Mouse (Mus musculus) 3T3-L1 (cell line): ENCODE measurements around the gene Vmn2r32.
"Not testable (repeated sequence)": the region's sequence is repeated elsewhere in the genome, so short reads cannot be mapped to it uniquely, and the experiment has no call there.

Experiments used
- DNase-seq: peaks from one replicate; pipeline ENCODE4 v3.0.0-alpha.2; 2015; ENCODE audit warnings: low read depth, low spot score

Vmn2r32 gene

DNA sequence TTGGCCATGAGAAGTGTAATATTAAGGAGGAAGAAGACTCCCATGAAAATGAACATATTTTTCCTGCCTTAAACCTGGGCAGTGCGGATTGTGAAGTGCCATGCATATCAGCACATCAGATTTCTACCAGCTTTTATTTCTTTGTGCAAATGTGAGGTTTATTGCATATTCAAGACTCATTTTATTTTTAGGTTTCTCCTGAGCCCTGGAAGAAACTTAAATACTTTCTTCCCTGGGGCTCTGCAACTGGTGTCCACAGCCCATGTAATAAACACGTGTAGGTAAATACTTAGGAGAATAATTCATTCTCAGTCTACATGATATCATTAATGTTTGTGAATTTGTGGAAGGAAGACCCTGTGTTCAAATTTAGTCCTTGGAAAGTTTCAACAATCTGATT, at the start of gene Vmn2r32:
TSS of gene Vmn2r32 (minus strand) at position 101 of the 400 bp plus-strand sequence.
- DNase-seq, result not testable (repeated sequence)
